Mouse (Mus musculus) kidney, embryonic 16.5 days (tissue): ENCODE data around the gene Cd300ld5. TPM values are rescaled to one million over a fixed set of nuclear protein-coding genes. Genes with fewer than 3 reads are reported as not detected.
"Not testable (repeated sequence)": the region's sequence is repeated elsewhere in the genome, so short reads cannot be mapped to it uniquely, and the experiment has no call there.

Experiments used
- ATAC-seq: fragments of 200-750 bp; cut with Nextera tagmentation; 2 replicates; pipeline ENCODE4 v1.8.0; 2017; ENCODE audit warnings: moderate TSS enrichment; ENCODE audit not compliant: low FRiP score, low TSS enrichment
- H3K27ac ChIP-seq: fragments of 300-500 bp; sonication (generic); 2 replicates; pipeline ENCODE4 v1.5.1; 2014; ENCODE audit warnings: low read length
- H3K27me3 ChIP-seq: fragments of 300-500 bp; sonication (generic); 2 replicates; pipeline ENCODE4 v1.6.1; 2014; ENCODE audit warnings: low read length, control low read depth, mixed read lengths; ENCODE audit not compliant: insufficient read depth
- H3K36me3 ChIP-seq: fragments of 300-500 bp; sonication (generic); 2 replicates; pipeline ENCODE4 v1.6.1; 2014; ENCODE audit warnings: low read length, control low read depth, mixed read lengths; ENCODE audit not compliant: insufficient read depth
- H3K4me1 ChIP-seq: fragments of 300-500 bp; sonication (generic); 2 replicates; pipeline ENCODE4 v1.6.1; 2014; ENCODE audit warnings: low read length, control low read depth, mixed read lengths; ENCODE audit not compliant: insufficient read depth
- H3K4me2 ChIP-seq: fragments of 300-500 bp; sonication (generic); replicated peaks from 2 replicates; pipeline ENCODE4 v1.6.1; 2014; ENCODE audit warnings: low read depth, low read length
- H3K4me3 ChIP-seq: fragments of 300-500 bp; sonication (generic); 2 replicates; pipeline ENCODE4 v1.5.1; 2014; ENCODE audit warnings: mild to moderate bottlenecking, low read length
- H3K9ac ChIP-seq: fragments of 300-500 bp; sonication (generic); replicated peaks from 2 replicates; pipeline ENCODE4 v1.6.1; 2014; ENCODE audit warnings: low read length
- H3K9me3 ChIP-seq: fragments of 300-500 bp; sonication (generic); 2 replicates; pipeline ENCODE4 v1.6.1; 2016; ENCODE audit warnings: low read length, control low read depth
- WGBS: fragments of 180-500 bp; shearing (Covaris S2); extraction: QIAGEN DNeasy Blood & Tissue Kit; methylation state at CpG from one replicate; pipeline ENCODE4 v1.1.7; 2014; 5-methylcytosine and 5-hydroxymethylcytosine counted together
- polyA plus RNA-seq: library from polyadenylated mRNA; unstranded; fragments of >200 nt; fragmentation: Nextera tagmentation; extraction: Ambion mirVana; gene quantifications from 2 replicates; pipeline ENCODE4 v1.2.1, GENCODE M21; 2015

Gene Cd300ld5
- polyA plus RNA-seq, 1 experiment from 2014 or later: not detected

GRCm38 (mm10) chr11:115052991-115053390 is 15.4 kb upstream of the Cd300ld5 start:
- Histone ChIP-seq H3K9ac (no peak overlapping the region), H3K27ac (no peak overlapping the region), H3K36me3 (no peaks in the 10 kb centered on the region), H3K27me3 (no peaks in the 10 kb centered on the region; the same call in 1 of the 2 replicates), H3K4me1 (no peaks in the 10 kb centered on the region), H3K4me2 (no peak overlapping the region), H3K9me3 (no peaks in the 10 kb centered on the region), H3K4me3 (no peak overlapping the region)
- 94% methylated on average over 1 of the region's 1 CpGs for WGBS
- no peak for ATAC-seq

- H3K4me2 ChIP-seq: no peak overlapping the region
- H3K9ac ChIP-seq: no peak overlapping the region
- no peaks in the 10 kb centered on the region for H3K4me1 ChIP-seq
- no peaks in the 10 kb centered on the region; the same call in 1 of the 2 replicates for H3K27me3 ChIP-seq
- no peak overlapping the region for H3K27ac ChIP-seq
- H3K9me3 ChIP-seq: no peaks in the 10 kb centered on the region
- ATAC-seq: no peak
- 2% methylated on average over 9 of the region's 9 CpGs for WGBS
- H3K4me3 ChIP-seq: no peak overlapping the region
- H3K36me3 ChIP-seq: no peaks in the 10 kb centered on the region
Observed at GRCm38 (mm10) chr11:115052206-115052605, 14.6 kb upstream of the Cd300ld5 start.

GRCm38 (mm10) chr11:115049282-115049895 is 11.8 kb upstream of the Cd300ld5 start:
- Histone ChIP-seq H3K27me3 (no peaks in the 10 kb centered on the region), H3K4me1 (no peaks in the 10 kb centered on the region), H3K9ac (no peak overlapping the region), H3K27ac (no peak overlapping the region), H3K36me3 (no peaks in the 10 kb centered on the region), H3K9me3 (no peaks in the 10 kb centered on the region), H3K4me2 (no peak overlapping the region), H3K4me3 (no peak overlapping the region)
- WGBS: 38% methylated on average over 3 of the region's 3 CpGs
- no peak for ATAC-seq

GRCm38 (mm10) chr11:115048259-115048658 is 10.7 kb upstream of the Cd300ld5 start, which contains the start of gene Cd300ld3:
Cd300ld3 (minus strand) TSS chr11:115048409.
- Histone ChIP-seq H3K4me1 (no peaks in the 10 kb centered on the region), H3K4me2 (no peak within 1 kb of the TSS), H3K27ac (no peak within 1 kb of the TSS), H3K9ac (no peak within 1 kb of the TSS), H3K36me3 (no peaks in the 10 kb centered on the region), H3K9me3 (no peaks in the 10 kb centered on the region), H3K4me3 (no peak within 1 kb of the TSS), H3K27me3 (no peaks in the 10 kb centered on the region)
- WGBS: 67% methylated on average over 2 of the region's 2 CpGs
- ATAC-seq: no peak

- no CpG with 5 or more reads among the region's 6 CpGs for WGBS
- ATAC-seq, H3K27ac ChIP-seq, H3K9me3 ChIP-seq, H3K4me2 ChIP-seq, H3K4me3 ChIP-seq, H3K9ac ChIP-seq, H3K36me3 ChIP-seq, H3K4me1 ChIP-seq, H3K27me3 ChIP-seq: not testable (repeated sequence)
Observed at GRCm38 (mm10) chr11:115026912-115027311, 10.7 kb downstream of the Cd300ld5 start, which contains the start of gene Cd300ld4. Cd300ld4 (minus strand) TSS chr11:115027012.

GRCm38 (mm10) chr11:115016093-115016492 is 21.5 kb downstream of the Cd300ld5 start, which contains the start of gene Cd300ld2:
Cd300ld2 (minus strand) TSS chr11:115016193.
- not testable (repeated sequence) for H3K9me3 ChIP-seq, H3K9ac ChIP-seq, H3K27ac ChIP-seq, H3K4me1 ChIP-seq, H3K4me3 ChIP-seq, ATAC-seq, H3K36me3 ChIP-seq, H3K27me3 ChIP-seq, H3K4me2 ChIP-seq
- WGBS: no CpG with 5 or more reads among the region's 7 CpGs

- Histone ChIP-seq H3K4me3 (no peak overlapping the region), H3K27me3 (no peaks in the 10 kb centered on the region), H3K9me3 (no peaks in the 10 kb centered on the region), H3K27ac (no peak overlapping the region), H3K4me1 (no peaks in the 10 kb centered on the region), H3K9ac (no peak overlapping the region), H3K36me3 (no peaks in the 10 kb centered on the region), H3K4me2 (no peak overlapping the region)
- 85% methylated on average over 5 of the region's 5 CpGs for WGBS
- no peak for ATAC-seq
Observed at GRCm38 (mm10) chr11:115004070-115004469, 33.5 kb downstream of the Cd300ld5 start.

GRCm38 (mm10) chr11:115001474-115002040 is 36.0 kb downstream of the Cd300ld5 start, which contains the start of gene Cd300c2:
Cd300c2 (minus strand) TSS chr11:115001880.
- Histone ChIP-seq H3K4me3 (no peak within 1 kb of the TSS), H3K9ac (no peak within 1 kb of the TSS), H3K4me2 (no peak within 1 kb of the TSS), H3K9me3 (no peaks in the 10 kb centered on the region), H3K4me1 (no peaks in the 10 kb centered on the region), H3K27me3 (no peaks in the 10 kb centered on the region), H3K27ac (no peak within 1 kb of the TSS), H3K36me3 (no peaks in the 10 kb centered on the region)
- no peak for ATAC-seq
- 82% methylated on average over 7 of the region's 7 CpGs for WGBS

- H3K4me1 ChIP-seq: no peaks in the 10 kb centered on the region
- no peaks in the 10 kb centered on the region for H3K9me3 ChIP-seq
- no peak within 1 kb of the TSS for H3K4me3 ChIP-seq
- no peak within 1 kb of the TSS for H3K27ac ChIP-seq
- H3K4me2 ChIP-seq: no peak within 1 kb of the TSS
- H3K27me3 ChIP-seq: no peaks in the 10 kb centered on the region
- no peak within 1 kb of the TSS for H3K9ac ChIP-seq
- H3K36me3 ChIP-seq: no peaks in the 10 kb centered on the region
- ATAC-seq: no peak
- WGBS: 80% methylated on average over 4 of the region's 4 CpGs
Observed at GRCm38 (mm10) chr11:114989793-114990192, 47.8 kb downstream of the Cd300ld5 start, which contains the start of gene Cd300ld. Cd300ld (minus strand) TSS chr11:114989922.

- Histone ChIP-seq H3K36me3 (no peaks in the 10 kb centered on the region), H3K27me3 (no peaks in the 10 kb centered on the region), H3K9me3 (peaks cover 9% of the 10 kb centered on the region; the same call in 1 of the 2 replicates), H3K4me1 (no peaks in the 10 kb centered on the region), H3K4me2 (no peak overlapping the region), H3K27ac (no peak overlapping the region), H3K4me3 (no peak overlapping the region), H3K9ac (no peak overlapping the region)
- no peak for ATAC-seq
- WGBS: 72% methylated on average over 4 of the region's 4 CpGs
Observed at GRCm38 (mm10) chr11:114981866-114982265, 55.7 kb downstream of the Cd300ld5 start.
